Mouse (Mus musculus) cerebellum, adult 18-20 months (tissue): ENCODE measurements at regions not wholly inside any gene's neighbourhood (a gene's known extent, or its start where the extent isn't known, plus 50 kb on each side); places are given as distances from the start of the nearest gene placed in this dataset.

Source experiments
- DNase-seq, 2 experiments: peaks; one replicate each; pipeline ENCODE4 v3.0.0; 2021

DNA sequence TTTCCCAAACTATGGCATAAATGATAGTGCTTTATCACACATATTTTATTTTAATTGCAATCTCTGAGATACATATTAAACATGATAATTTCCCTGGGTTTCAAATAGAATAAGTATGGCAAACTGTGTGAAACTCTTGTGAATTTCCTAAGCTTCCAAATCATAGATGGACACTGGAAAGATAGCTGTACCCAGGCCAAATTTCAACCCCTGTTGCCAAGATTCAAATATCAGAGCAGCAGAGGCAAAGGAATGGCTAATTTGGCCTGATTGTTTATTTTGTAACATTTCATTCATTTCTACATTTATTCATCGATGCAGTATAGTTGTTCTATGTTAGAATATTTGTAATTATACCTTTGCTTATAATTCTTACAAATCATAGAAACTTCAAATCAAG lies 254.9 kb upstream of the Dppa4 start:
- no peak for DNase-seq

DNA sequence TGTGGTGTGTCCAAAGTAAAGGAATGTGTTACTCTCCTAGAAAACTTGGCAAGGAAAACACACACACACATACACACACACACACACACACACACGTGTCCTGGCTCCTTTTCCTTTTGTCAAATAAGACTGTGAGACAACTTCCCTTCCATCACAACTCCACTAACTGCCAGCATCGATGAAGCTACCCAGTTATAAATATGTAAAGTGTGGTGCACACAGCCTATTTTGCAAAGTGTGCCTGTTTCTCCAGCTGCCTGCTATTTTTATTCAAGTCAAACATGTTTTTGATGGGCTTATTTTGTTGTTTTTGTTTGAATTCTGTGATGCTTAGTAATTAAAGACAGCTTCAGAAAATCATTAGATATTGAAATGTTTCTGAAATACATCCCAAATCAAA lies 232.7 kb upstream of the Dppa4 start:
- no peak for DNase-seq

DNA sequence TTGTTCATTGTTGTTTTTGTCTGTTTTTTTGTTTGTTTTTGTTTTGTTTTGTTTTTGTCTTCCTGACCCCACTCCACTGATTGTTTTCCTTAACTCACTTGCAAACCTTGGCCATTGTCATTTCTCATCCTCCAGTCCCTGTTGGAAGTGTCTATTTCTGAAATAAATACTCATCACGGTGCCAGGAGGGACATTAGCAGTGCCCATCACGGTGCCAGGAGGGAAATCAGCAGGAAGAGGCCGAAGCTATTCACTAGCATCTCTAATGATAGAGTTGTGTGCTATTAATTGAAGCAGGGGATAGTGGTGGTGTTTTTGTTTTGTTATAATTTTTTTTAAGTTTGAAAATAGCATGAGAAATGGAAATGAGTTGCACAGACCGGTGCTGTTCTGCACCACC lies 208.7 kb upstream of the Dppa4 start:
- DNase-seq: peak; percentile 39 to 40
